Mouse (Mus musculus) bone marrow, adult 2 months (tissue): Measurements from ENCODE around the gene Adgrd1. TPM values are rescaled to one million over a fixed set of nuclear protein-coding genes. Genes with fewer than 3 reads are reported as not detected.

Source experiments
- H3K27ac ChIP-seq: fragments of 200-500 bp; 2 replicates; pipeline ENCODE4 v1.5.1; 2012; ENCODE audit warnings: low read depth, mild to moderate bottlenecking, control low read depth, inconsistent platforms, low read length; ENCODE audit not compliant: control insufficient read depth, poor library complexity, insufficient read depth
- H3K4me1 ChIP-seq: fragments of 200-500 bp; 2 replicates; pipeline ENCODE4 v1.6.1; 2011; ENCODE audit warnings: low read length; ENCODE audit not compliant: control insufficient read depth, insufficient read depth
- H3K4me3 ChIP-seq: fragments of 200-500 bp; replicated peaks from 2 replicates; pipeline ENCODE3; 2011; ENCODE audit warnings: mild to moderate bottlenecking, low read depth, low read length, control low read depth; ENCODE audit not compliant: control insufficient read depth
- CTCF ChIP-seq: fragments of 200-500 bp; IDR thresholded peaks from 2 replicates; pipeline ENCODE4 v1.5.1; 2011; ENCODE audit warnings: low read length, control low read depth; ENCODE audit not compliant: control insufficient read depth, insufficient read depth
- POLR2A ChIP-seq: fragments of 200-500 bp; IDR thresholded peaks from 2 replicates; pipeline ENCODE4 v1.6.1; 2011; ENCODE audit warnings: low read depth, mild to moderate bottlenecking, control low read depth, low read length, borderline replicate concordance; ENCODE audit not compliant: control insufficient read depth
- WGBS: fragments of 180-500 bp; shearing (Covaris S2); methylation state at CpG from one replicate; pipeline ENCODE4 v1.1.7; 2018; 5-methylcytosine and 5-hydroxymethylcytosine counted together
- polyA plus RNA-seq: library from polyadenylated mRNA; stranded (reverse); fragments of >200 nt; gene quantifications from 2 replicates; pipeline ENCODE4 v1.2.4, GENCODE M21; 2011; ENCODE audit warnings: low replicate concordance; ENCODE audit not compliant: missing spikeins, insufficient read depth, insufficient read length

Adgrd1 gene
- polyA plus RNA-seq, 1 experiment = 0.47 TPM

GRCm38 (mm10) chr5:129063792-129064087, 32.8 kb upstream of the Adgrd1 start:
- no peak overlapping the region for H3K4me3 ChIP-seq
- H3K27ac ChIP-seq = no peak overlapping the region
- TF ChIP-seq CTCF (no peak), POLR2A (no peak)
- H3K4me1 ChIP-seq = no peaks in the 10 kb centered on the region
- WGBS = 54% methylated on average over 8 of the region's 8 CpGs

DNA sequence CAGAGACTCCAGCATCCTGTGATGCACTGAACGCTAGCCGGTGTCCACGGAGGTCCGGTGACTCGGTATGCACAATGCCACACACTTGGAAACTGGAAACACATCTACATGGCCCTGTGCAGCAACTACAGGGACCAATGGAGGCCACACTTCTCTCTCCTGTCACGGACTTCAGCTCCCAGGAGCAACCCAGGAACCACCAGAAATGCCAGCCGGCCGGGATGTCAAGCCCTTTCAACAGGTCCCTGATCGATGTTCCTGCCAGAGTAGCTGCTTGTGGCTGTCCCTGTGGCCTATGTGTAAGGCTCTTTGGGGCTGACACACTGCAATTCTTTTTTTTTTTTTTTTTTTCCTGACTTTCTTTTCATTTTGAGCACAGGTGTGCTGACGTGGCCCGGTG, 32.4 kb upstream of the Adgrd1 start:
- TF ChIP-seq CTCF (no peak), POLR2A (no peak)
- 86% methylated on average over 11 of the region's 11 CpGs for WGBS
- H3K4me3 ChIP-seq = no peak overlapping the region
- no peaks in the 10 kb centered on the region for H3K4me1 ChIP-seq
- H3K27ac ChIP-seq = no peak overlapping the region

GRCm38 (mm10) chr5:129065301-129065700, 31.2 kb upstream of the Adgrd1 start:
- WGBS = 77% methylated on average over 12 of the region's 12 CpGs
- TF ChIP-seq CTCF (no peak), POLR2A (no peak)
- Histone ChIP-seq H3K27ac (no peak overlapping the region), H3K4me1 (no peaks in the 10 kb centered on the region), H3K4me3 (no peak overlapping the region)

- no peaks in the 10 kb centered on the region for H3K4me1 ChIP-seq
- no peak overlapping the region for H3K27ac ChIP-seq
- 47% methylated on average over 9 of the region's 9 CpGs for WGBS
- no peak overlapping the region for H3K4me3 ChIP-seq
- TF ChIP-seq POLR2A (no peak), CTCF (no peak)
Observed at GRCm38 (mm10) chr5:129065946-129066345, 30.6 kb upstream of the Adgrd1 start.

GRCm38 (mm10) chr5:129066541-129067230, 29.9 kb upstream of the Adgrd1 start:
- TF ChIP-seq POLR2A = no peak
- no peak for TF ChIP-seq CTCF
- Histone ChIP-seq H3K27ac (no peak overlapping the region), H3K4me1 (no peaks in the 10 kb centered on the region), H3K4me3 (no peak overlapping the region)
- WGBS = 88% methylated on average over 8 of the region's 8 CpGs

GRCm38 (mm10) chr5:129067231-129067834, 29.2 kb upstream of the Adgrd1 start:
- no peak overlapping the region for H3K27ac ChIP-seq
- 69% methylated on average over 13 of the region's 13 CpGs for WGBS
- H3K4me1 ChIP-seq = no peaks in the 10 kb centered on the region
- no peak overlapping the region for H3K4me3 ChIP-seq
- TF ChIP-seq POLR2A = no peak
- TF ChIP-seq CTCF = no peak

- TF ChIP-seq CTCF = no peak
- TF ChIP-seq POLR2A = no peak
- H3K4me1 ChIP-seq = no peaks in the 10 kb centered on the region; the same call in 1 of the 2 replicates
- H3K27ac ChIP-seq = no peak overlapping the region
- 79% methylated on average over 14 of the region's 14 CpGs for WGBS
- H3K4me3 ChIP-seq = no peak overlapping the region
Observed at GRCm38 (mm10) chr5:129071761-129072280, 24.7 kb upstream of the Adgrd1 start.

DNA sequence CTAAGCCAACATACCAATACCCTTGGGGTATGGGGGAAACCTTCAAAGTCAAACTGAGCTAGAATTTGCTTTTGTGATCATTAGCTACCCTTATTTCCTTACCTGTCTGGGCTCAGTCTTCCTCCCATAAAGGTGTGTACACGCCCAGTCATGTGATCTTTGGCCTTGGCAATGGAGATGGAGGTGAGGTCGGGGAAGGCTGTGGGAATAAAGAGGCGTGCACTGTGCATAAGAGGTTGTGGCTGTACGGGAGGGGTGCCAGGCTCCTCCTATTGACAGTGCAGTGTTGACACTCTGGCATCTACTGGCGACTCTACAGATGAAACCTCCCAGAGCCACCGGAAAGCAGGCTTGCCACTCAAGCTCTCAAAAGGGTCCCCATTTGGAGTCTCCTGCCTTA, 23.1 kb upstream of the Adgrd1 start:
- Histone ChIP-seq H3K27ac (no peak overlapping the region), H3K4me1 (no peaks in the 10 kb centered on the region; the same call in 1 of the 2 replicates), H3K4me3 (no peak overlapping the region)
- TF ChIP-seq POLR2A (no peak), CTCF (no peak)
- 61% methylated on average over 6 of the region's 6 CpGs for WGBS

GRCm38 (mm10) chr5:129076098-129076497, 20.5 kb upstream of the Adgrd1 start:
- TF ChIP-seq CTCF = no peak
- no peak for TF ChIP-seq POLR2A
- WGBS = 70% methylated on average over 6 of the region's 6 CpGs
- no peak overlapping the region for H3K27ac ChIP-seq
- no peaks in the 10 kb centered on the region; the same call in 1 of the 2 replicates for H3K4me1 ChIP-seq
- no peak overlapping the region for H3K4me3 ChIP-seq

DNA sequence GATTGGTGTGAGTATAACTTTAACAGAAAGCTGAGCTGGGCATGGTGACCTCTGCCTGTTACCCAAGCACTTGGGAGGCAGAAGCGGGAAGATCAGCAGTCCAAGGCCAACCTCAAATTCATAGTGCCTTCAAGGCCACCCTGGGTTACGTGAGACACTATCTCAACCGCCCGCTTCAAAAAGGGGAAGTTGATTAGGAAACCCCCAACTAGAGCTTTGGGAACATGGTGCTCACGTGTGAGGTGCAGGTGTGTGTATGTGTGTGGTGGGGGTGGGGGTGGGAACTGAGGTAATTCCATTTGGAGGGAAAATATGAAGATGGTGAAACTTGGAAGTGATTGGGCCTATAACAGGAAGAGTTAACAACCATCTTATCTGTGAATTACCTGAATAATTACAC, 19.3 kb upstream of the Adgrd1 start:
- Histone ChIP-seq H3K4me3 (no peak overlapping the region), H3K4me1 (no peaks in the 10 kb centered on the region; the same call in 1 of the 2 replicates), H3K27ac (no peak overlapping the region)
- TF ChIP-seq POLR2A = no peak
- no peak for TF ChIP-seq CTCF
- 4% methylated on average over 5 of the region's 5 CpGs for WGBS
